Mouse (Mus musculus) ES-Bruce4 (cell line): ENCODE measurements around the gene Yrdc.

Source experiments
- CTCF ChIP-seq: IDR thresholded peaks from one replicate; pipeline ENCODE4 v1.8.1; 2011; ENCODE audit warnings: low read depth, low read length
- POLR2A ChIP-seq: IDR thresholded peaks from one replicate; pipeline ENCODE4 v1.8.1; 2011; ENCODE audit warnings: low read length; ENCODE audit not compliant: insufficient read depth

DNA sequence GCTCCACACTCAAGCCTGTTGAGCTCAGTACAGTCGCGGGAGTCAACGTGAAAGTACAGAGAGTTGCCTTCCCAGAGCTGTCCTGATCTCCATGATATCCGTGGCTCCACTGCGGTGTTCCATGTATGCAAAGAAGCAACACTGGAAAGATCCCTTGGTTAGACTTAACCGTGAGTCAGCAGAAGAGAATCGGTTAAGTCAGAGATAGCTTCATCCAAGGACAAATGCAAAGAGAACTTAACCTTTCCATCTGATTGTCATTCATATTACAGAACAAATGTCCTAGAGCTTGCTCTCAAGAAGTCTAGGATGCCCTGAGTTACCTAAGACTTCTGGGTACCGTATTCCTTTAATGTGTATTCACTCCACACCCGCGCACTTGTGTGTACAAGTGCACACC lies 17.7 kb upstream of the Yrdc start:
- TF ChIP-seq CTCF = no peak
- TF ChIP-seq POLR2A = no peak
